Mouse (Mus musculus): ENCODE measurements around the gene Camk2n1. TPM values are rescaled to one million over a fixed set of nuclear protein-coding genes. Genes with fewer than 3 reads are reported as not detected.
A peak's percentile ranks its signal among the peaks of the same experiment; 100 is the strongest.
"Not testable (repeated sequence)": the region's sequence is repeated elsewhere in the genome, so short reads cannot be mapped to it uniquely, and the experiment has no call there.

The Camk2n1 gene
- total RNA-seq (2022), result 100 to 1,000 TPM; 317 to 356 (median 337) TPM

DNA sequence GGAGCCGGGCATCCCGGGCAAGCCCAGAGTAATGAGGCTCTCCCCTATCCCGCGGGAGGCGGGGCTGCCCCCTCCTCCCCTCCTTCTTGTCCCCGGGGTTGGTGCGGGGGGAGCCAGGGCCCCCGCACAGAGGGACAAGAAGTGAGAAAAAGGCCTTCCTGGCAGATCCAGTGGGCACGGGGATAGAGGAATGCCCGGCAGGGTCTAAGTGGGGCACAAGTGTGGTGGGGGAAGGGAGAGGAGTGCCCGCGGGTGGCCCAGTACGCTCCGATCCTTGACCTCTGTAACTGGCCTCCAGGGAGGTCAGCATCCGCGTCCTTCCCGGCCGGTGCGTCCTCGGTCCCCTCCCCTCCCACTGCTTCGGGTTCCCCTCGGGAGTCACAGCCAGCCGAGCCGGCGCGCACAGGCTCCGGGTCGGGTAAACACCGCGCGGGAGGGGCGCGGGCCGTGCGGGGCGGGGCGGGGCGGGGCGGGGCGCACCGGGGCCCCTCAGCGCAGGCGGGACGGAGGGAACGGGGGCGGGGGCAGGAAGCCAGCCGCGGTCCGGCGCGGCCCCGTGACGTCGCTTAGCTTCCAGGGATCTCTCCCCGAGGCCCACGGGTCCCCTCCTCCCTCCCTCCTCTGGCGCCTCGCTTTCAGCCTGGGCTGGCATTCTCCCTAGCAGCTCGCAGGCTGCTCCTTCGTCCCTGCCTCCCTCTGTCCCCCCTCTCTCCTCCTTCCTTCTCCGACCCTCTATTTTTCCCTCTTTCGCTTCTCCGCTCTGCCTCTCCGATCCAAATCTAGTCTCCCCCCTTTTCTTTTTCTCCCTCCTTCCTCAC, at the start of gene Camk2n1:
Camk2n1 (plus strand) TSS at position 562 of the 818 bp plus-strand sequence.
- DNase-seq (ENCODE audit: low spot score in 2 of 2), result peak; percentile 83 to 87

DNA sequence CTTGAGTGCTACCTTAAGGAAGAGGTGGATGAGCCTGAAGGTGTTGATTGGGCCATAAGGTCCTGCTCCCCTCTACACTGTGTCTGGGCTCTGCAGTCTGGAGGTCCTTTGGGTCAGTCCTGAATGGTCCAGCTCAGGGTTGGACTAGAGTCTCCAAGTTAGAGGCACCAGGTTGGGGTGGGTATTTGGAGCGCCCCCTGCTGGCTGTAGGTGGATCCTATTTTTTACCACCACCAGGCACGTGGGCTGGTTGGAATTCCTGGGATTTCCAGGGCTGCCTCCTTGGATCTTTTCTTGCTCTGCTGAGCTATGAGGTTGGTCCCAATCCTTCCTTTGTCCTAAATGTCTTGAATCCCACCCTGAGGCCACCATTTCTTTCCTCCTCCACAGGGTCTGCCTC, 49.3 kb upstream of the Camk2n1 start:
- no peak for DNase-seq (ENCODE audit: low spot score in 2 of 2)

DNA sequence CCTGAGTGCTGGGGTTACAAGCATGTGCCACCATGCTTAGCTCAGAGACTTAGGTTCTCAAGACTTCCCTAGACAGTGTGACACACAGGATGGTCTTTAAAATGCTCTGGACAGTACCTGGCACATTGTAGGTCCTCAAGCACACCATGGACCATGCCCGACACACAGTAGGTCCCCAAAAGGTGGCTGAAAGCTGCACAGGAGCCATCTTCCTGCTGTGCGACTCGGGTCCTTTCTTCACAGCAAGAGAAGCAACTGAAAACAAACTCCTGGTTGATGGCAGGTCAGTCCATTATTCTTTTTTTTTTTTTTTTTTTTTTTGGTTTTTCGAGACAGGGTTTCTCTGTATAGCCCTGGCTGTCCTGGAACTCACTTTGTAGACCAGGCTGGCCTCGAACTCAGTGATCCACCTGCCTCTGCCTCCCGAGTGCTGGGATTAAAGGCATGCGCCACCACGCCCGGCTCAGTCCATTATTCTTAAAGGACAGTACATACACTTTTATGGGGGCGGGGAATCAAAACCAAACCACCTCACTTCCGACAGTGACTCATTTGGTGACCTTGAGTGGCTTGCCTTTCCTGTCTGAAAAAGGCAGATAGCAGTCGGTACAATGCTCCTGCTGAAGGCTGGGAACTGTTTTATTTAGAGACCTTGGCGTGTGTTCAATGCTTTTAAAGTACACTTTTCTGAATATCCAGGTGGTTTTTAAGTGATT, 46.5 kb upstream of the Camk2n1 start:
- DNase-seq (ENCODE audit: low spot score in 2 of 2), result no peak

DNA sequence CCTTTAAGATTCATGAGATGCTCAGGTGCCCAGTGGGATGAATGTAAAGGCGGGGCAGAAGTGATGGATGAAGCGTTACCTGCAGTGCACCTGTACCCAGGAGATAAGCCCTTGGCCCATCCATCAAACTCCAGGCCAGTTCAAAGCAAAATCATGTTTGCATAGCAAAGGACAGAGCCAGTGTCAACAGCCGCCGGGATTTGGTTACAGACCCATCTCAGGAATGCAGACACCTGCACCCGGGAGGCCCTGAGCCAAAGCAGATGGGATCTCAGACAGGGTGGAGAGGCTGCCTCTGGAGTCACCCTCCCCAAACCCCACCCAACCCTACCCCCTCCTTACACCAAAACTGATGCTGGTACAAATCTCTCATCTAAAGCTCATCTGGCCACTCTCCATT, 43.1 kb upstream of the Camk2n1 start:
- no peak for DNase-seq (ENCODE audit: low spot score in 2 of 2)

DNA sequence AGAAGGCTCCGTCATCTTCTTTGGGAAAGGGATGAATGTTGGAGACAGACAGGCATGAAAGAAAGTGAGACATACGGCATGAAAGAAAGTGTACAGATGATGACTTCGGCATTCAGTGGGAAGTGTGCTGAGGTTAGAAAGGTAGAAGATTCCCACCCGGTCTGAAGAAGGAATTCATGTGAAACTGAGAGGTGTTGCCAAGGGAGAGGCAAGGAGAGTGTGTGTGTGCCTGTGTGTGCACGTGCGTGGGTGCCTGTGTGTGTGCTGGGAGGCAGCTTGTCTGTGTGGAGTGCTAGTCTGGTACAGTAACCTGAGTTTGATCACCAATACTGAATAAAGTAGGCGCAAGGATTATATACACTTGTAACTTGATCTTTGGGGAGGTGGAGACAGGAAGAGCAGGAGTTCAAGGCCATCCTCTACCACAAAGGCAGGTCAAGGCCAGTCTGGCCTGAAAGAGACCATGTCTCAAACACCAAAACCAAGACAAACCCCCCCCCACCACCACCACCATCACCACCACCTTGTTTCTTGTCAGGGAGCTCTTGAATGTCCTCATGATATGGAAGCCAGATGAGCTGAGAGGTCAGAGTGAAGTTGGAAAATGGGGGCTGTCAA, 42.5 kb upstream of the Camk2n1 start:
- no peak for DNase-seq (ENCODE audit: low spot score in 2 of 2)

DNA sequence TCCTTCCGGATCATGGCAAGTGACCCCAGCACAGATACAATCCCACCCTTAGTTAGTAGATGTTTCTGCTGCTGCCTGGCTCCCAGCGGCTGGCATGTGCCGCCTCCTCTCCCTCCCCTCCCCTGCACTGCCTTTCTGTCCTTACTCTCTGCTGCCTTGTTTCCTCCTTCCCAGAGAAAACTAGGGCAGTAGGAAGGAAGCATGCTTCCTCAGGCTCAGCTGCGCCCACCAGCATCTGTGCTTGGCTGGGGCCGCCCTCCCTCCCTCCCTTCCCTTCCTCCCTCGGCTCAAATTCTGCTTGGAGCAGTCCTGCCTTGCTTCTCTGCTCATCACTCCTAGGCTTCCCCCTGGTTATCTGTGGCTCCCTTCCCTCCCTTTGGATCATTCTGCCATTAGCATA, 39.4 kb upstream of the Camk2n1 start:
- peak in 1 of 2 experiments; percentile 51 for DNase-seq (ENCODE audit: low spot score in 2 of 2)

DNA sequence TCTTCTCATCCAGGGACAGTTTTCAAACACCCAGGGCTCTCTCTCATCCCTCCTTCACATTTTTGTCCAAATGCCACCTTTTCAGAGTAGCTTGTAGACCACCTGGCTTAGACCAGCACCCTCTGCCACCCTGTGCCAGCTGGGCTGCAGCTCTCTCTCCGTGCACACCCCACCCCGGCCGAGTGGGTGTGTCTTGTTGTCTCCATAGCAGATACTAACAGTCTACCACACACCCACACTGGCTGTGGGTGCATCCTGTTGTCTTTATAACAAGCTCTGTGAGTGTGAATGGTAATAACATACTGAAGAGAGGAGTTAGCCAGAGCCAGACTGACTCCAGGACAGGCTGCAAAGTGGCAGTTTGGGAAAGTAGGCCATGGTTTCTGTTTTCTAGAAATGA, 38.1 kb upstream of the Camk2n1 start:
- DNase-seq (ENCODE audit: low spot score in 2 of 2), result peak; percentile 49 to 57

DNA sequence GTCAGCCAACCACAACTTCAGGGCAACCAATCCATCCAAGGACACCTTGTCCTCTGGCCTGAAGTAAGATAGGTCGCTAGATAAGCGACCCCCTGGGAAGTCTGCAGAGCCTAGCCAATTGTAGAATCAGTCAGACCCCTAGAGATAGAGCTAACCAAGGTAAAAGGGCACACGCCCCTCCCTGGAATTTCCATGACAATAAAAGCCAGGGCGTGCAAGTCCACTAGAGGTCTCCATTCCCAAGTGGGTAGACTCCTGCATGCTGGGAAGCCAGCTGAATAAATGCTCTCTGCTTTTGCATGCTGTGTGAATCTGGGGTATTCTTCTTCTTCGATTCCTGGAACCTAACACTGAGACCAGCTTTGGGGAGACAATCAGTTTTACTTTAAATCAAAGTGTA, 37.7 kb upstream of the Camk2n1 start:
- DNase-seq (ENCODE audit: low spot score in 2 of 2), result no peak

DNA sequence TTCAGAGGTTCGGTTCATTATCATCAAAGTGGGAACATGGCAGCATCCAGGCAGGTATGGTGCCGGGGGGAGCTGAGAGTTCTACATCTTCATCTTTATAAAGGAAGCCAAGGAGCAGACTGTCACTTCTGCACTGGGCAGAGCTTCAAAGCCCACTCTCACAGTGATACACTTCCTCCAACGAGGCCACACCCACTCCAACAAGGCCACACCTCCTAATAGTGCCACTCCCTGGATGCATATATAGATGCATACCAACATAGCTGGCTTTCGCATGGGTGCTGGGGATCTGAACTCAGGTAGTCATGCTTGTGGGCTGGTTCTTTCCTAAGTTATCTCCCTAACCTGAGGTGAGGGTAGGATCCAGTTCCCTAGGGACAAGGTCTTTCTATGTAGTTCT, 36.2 kb upstream of the Camk2n1 start:
- no peak for DNase-seq (ENCODE audit: low spot score in 2 of 2)

DNA sequence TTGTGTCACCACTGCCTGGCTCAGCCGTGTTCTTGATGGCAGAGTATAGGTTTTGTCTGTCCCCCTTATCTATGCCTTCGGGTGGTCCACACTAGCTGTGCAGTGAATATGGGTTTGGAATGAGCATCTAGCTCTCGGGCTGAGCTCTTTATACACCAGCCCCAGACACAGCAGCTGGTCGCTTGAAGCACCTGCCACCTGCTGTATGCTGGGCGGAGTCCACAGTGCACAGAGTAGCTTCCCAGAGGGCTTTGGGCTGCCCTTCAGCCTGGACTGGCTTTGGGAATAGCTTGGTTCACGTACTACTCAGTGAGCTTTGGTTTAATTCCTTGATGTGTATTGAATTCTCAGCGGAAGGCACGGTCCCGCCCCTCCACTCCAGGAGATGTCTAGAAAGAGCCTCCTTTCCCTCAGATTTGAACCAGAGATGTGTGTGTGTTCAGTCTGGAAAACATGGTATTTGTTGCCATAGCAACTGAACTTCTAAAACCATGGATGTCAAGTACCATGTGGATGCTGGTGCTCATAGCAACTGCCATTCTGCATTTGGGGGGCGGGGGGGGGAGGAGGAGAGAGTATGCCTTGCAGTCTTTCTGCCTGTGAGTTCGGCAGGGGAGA, 35.7 kb upstream of the Camk2n1 start:
- DNase-seq (ENCODE audit: low spot score in 2 of 2), result no peak

DNA sequence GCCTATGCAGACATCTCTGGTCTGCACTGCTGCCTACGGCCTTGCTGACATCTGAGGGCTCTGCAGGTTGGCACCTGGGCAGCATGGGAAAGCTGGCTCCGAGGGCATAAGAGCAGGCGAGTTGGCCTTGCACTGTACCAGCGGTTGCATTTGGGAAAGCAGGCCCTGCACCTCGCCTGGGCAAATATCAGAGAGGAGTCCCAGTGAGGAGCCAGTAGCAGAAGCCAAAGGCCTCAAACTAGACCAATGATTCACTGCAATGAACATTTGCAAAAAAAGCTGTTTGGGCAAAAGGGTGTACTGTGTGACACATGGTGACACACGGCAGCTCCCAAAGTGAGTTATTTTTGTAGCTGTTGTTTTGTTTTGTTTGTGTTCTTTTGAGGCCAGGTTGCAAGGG, 29.1 kb upstream of the Camk2n1 start:
- no peak for DNase-seq (ENCODE audit: low spot score in 2 of 2)

DNA sequence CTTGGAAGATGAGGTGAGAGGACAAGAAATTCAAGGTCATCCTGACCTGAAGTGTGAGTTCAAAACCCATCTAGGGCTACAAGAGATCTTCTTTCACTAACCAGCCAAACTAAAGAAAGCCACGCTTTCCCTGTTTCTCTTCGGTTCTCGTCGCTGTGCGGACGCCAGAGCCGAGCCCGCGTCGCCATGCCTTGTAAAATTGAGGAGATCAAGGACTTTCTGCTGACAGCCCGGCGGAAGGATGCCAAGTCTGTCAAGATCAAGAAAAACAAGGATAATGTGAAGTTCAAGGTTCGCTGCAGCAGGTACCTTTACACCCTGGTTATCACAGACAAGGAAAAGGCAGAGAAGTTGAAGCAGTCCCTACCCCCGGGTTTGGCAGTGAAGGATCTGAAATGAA, 28.5 kb upstream of the Camk2n1 start:
- DNase-seq (ENCODE audit: low spot score in 2 of 2), result not testable (repeated sequence)

DNA sequence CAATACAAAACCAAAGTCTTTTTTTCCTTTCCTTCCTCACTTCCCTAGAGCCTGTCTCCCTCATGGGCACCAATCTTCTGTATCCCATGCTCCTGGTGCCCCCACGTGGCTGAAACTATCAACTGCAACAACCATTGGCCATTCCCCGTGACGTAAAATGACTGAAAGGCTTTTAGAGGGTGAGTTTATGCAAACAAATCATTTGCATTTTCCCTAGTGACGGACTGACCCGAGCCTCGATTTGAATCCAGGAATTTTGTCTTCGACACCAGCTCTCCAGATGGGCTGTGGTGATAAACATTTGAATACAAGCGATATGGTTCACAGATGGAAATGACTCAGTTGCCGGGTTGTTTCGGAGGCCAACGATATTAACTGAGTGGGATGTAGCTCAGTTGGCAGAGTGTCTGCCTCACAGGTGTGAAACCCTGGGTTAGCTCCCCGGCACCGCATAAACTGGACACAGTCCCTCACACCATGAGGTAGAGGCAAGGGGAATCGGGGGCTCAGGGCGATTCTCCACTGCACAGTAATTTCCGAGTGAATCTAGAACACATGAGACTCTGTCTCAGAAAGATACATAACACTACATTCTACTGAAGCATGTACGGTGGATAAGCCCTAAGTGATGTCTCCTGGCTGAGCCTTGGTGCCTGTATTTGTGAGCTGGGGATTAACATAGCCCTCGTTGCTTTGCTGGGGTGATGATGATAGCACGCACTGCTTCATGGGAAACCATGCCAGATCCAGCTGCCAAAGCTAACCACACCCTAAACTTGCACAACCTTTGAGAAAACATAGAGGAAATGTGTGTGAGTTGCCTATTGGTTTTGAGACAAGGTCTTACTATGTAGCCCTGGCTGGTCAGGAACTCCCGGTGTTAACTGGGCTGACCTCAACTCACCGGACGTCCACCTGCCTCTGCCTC, 27.1 kb upstream of the Camk2n1 start:
- DNase-seq (ENCODE audit: low spot score in 2 of 2), result peak; percentile 86 to 92

DNA sequence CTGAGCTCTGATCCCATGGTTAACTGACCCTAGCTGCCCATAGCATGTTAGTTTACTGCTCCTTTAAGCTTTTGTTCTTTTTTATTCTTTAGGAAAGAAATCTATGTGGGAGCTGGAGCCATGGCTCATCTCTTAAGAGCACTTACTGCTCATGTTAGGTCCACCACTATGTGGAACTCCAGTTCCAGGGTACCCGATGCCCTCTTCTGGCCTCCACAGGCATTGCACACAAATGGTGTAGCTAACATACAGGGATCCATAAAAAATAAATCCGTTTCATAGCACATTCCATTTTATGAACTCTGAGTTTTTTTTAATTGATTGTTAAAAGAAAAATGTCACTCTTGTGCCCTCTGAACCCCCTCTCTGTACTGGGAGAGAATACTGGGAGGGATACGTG, 24.3 kb upstream of the Camk2n1 start:
- no peak for DNase-seq (ENCODE audit: low spot score in 2 of 2)

DNA sequence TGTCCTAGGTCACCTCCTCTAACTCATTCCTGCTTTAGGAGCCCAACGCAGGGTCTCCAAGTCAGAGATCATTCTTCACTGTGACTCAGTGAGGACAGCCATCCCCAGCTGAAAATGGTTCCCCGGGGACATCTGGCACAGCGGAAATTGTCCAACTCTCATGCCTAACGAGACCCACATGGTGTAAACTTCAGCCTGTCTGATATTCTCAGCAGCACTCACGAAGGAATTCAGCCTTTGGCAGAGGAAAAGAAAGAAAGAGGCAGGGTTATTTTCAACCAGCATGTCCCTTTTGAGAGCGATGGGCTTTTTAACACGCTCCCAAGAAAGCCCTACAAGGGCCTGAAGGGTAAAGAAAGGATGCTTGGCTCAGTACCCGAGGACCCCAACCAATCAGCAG, 22.8 kb upstream of the Camk2n1 start:
- no peak for DNase-seq (ENCODE audit: low spot score in 2 of 2)

DNA sequence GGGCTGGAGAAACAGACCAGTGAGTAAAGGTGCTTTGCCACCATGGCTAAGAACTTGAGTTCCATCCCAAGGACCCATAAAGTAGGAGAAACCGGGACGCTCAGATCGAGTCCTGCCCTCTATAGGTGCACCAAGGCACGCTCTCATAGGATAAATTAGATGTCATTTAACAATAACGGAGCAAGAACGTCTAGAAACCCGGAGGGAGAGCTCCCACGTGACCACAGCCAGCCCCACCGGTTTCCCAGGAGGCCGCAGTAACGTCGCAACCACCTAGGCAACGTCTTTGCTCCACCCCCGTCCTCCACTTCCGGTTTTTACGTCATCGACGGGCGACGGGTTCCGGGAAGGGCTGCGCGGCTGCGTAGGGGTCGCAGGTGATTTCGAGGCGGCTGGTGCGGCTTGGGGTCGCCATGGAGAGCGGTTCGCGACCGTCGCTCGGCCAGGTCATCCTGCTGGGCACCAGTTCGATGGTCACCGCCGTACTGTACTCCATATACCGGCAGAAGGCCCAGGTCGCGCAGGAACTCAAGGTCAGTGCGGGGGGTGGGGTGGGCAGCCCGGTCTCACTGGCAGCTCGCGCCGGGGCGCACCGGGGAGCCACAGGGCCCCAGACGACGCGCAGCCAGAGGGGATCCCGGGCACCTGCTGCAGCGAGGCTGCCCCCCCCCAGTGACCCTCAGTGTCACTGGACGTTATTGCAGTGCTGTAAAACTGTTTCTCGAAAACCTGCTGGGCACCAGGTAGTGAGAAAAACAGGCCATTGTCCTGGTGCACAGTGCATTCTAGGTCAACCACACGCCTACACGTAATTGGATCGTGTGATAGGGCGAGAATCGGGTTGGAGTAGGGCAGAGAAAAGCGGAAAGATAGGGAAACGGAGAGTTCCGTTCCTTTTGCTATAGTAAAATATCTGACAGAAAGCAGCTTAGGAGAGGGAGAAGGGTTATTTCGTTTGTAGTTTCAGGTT, 19.5 kb upstream of the Camk2n1 start, which contains the start of gene Mul1:
Mul1 (plus strand) TSS at position 325 of the 970 bp plus-strand sequence.
- peak; percentile 95 to 96 for DNase-seq (ENCODE audit: low spot score in 2 of 2)

DNA sequence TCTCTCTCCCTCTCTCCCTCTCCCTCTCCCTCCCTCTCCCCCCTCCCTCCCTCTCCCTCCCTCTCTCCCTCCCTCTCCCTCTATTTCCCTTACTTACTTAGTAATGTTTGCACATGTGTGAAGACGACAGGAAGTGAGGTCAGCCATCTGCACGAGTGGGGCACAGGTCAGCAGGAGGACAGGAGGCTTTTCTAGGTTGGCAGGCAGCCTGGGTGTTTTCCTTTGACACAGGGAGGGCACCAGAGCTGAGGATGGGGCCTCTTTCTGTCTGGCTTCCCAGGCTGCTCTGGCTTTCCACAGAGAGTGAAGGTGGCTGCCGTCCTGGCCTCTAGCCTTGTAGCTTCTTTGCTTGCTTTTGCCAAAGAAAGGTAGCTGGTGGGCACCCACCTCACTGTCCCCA, 14.1 kb upstream of the Camk2n1 start:
- DNase-seq (ENCODE audit: low spot score in 2 of 2), result no peak

DNA sequence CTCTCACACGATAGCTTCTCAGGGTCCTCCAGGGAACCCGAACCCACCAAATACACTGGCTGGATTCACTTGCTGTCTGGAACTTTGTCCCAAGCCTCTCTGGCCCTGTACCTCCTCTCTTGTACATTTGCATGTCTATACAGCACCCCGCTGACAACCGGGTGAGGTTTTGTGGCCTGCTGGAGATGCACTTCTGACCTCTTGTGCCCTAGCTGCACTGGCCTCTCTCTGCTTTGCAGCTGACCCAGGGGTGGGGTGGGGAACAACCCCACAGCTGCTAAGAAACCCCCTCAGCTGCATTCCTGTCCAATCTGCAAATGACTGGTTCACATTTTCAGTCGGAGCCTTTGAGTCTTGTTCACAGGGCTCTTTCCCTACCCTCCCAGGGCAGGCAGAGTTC, 9.2 kb upstream of the Camk2n1 start:
- no peak for DNase-seq (ENCODE audit: low spot score in 2 of 2)

DNA sequence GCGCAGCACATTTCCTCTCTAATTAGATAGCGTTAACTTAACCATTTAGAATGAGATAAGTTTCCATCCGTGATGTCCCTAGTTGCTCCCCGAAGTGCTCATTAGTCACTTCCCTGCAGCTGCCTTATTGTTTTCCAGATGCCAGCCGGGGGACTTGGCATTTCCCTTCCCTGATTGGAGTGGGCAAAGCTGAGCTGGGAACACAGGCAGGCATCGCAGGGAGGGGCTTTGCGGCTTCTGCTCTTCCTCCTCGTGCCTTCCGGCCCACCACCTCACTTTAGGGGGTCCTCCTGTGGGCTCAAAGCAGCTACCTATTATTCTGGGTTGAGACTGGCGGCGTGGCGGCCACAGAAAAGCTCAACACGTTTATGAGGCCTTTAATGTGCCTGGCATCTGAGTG, 7.1 kb upstream of the Camk2n1 start:
- DNase-seq (ENCODE audit: low spot score in 2 of 2), result no peak

DNA sequence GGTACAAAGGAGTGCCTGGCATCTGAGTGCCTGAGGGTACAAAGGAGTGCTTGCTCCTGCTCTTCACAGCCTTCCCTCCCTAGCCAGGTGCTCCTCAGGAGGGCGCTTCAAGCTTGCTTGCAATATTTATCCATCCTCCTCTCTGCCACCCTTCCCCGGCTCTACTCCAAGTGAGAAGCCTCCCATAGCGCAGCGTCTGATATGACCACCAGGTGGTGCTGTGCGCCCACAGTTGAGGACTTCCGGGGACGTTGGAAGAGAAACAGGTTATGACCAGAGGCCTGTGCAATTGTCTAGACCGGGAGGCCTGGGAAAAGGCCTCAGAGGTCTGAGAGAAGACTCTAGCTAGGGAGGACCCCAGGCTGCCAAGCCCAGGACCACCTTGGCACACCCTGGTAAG, 6.7 kb upstream of the Camk2n1 start:
- peak; percentile 93 to 96 for DNase-seq (ENCODE audit: low spot score in 2 of 2)

Measured in layer of hippocampus, adult 8-10 months (tissue).